Mouse (Mus musculus) thymus, postnatal 10 days (tissue): ENCODE results near the gene Pon3.

Experiments
- DNase-seq, 2 experiments: peaks; one replicate each; pipeline ENCODE4 v3.0.0; 2021; ENCODE audit warnings: low spot score in 2 of 2

Gene Pon3

GRCm38 (mm10) chr6:5179189-5179588 is 76.9 kb downstream of the Pon3 start:
- DNase-seq, result no peak

GRCm38 (mm10) chr6:5177967-5178891 is 77.9 kb downstream of the Pon3 start:
- DNase-seq, result no peak

GRCm38 (mm10) chr6:5174179-5174812 is 81.8 kb downstream of the Pon3 start:
- no peak for DNase-seq

- DNase-seq, result no peak
Measured at GRCm38 (mm10) chr6:5172571-5172970, 83.5 kb downstream of the Pon3 start.

GRCm38 (mm10) chr6:5171418-5171817 is 84.7 kb downstream of the Pon3 start:
- DNase-seq, result no peak
